Mouse (Mus musculus) induced T-regulatory cell, adult 2 months (primary cell): ENCODE measurements at regions not wholly inside any gene's neighbourhood (a gene's known extent, or its start where the extent isn't known, plus 50 kb on each side); places are given as distances from the start of the nearest gene placed in this dataset.
"Not testable (repeated sequence)": the region's sequence is repeated elsewhere in the genome, so short reads cannot be mapped to it uniquely, and the experiment has no call there.

Experiments used
- DNase-seq: peaks from one replicate; pipeline ENCODE4 v3.0.0-alpha.2; 2012; ENCODE audit warnings: low read depth

- no peak for DNase-seq
These were observed 164.1 kb upstream of the Castor2 start for GRCm38 (mm10) chr5:133935451-133935850.

- no peak for DNase-seq
These were observed 164.5 kb upstream of the Castor2 start for GRCm38 (mm10) chr5:133935006-133935405.

DNA sequence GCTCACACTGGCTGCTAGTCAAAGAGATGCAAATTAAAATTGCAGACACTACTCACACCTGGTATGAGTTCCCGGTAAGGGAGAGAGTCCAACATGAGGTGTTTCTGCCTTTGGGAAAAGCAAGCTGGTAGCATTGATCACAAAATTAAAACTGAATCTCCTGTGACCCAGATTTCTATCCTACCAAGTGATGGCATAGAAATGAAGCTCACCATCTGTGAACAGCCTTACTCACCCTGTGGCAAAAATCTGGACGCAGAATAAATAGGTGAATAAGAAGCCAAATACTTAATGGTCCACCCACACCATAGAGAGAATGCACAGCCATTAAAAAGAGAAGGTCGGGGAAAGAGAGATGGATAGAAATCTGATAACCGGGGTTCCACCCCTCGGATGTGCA lies 169.4 kb upstream of the Castor2 start:
- DNase-seq, result no peak

DNA sequence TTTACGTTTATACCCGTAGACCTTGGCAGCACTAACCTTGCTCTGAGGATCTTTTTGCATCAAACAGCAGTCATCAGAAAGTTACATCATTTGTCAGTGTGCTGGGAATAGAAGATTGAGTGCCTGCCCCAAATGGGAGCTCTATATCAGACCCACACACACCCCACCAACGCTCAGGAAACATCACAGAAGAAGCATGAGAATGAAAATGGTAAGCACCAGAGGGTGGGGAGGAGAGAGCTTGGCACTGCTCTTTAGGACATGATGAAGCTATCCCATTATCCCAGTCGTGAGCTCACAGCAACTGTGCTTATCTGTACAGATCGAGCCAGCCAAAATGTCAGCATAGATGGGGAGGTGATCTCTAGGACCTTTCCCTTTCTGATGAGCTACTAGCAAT lies 172.5 kb upstream of the Castor2 start:
- DNase-seq, result no peak

DNA sequence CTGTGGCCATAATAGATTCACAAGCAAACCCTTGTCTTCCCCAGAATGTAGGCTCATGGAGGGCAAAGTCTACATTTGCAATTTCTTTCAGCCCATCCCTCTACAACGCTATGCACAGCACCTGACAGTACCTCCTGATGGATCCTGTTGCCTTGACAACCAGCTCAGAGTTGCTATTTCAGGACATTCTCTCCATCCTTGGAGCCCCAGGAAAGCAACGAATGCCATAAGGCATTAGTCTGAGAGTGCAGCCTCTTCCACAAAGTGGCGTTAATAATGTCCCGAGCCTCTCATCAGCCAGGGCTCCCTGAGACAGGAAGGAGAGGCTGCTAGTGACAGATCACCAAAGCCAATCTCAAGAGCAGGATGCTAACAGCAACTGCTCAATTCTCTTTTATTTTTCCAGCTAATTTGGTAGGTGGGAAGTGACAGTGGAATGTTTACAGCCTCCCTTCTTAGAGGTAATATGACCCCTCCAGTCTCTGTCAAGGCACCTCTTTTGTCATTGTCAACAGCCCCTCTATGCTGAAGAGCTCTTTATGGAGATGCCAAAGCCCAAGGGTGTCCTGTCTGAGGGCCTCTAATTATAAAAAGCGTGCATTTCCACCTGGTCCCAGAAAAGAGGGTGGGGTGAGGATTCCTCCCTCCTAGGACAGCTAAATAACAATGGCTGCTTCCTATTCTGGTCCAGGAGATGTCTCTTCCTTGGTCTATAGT lies 174.2 kb upstream of the Castor2 start:
- DNase-seq, result no peak

GRCm38 (mm10) chr5:133922181-133922580 lies 177.3 kb upstream of the Castor2 start:
- no peak for DNase-seq

DNA sequence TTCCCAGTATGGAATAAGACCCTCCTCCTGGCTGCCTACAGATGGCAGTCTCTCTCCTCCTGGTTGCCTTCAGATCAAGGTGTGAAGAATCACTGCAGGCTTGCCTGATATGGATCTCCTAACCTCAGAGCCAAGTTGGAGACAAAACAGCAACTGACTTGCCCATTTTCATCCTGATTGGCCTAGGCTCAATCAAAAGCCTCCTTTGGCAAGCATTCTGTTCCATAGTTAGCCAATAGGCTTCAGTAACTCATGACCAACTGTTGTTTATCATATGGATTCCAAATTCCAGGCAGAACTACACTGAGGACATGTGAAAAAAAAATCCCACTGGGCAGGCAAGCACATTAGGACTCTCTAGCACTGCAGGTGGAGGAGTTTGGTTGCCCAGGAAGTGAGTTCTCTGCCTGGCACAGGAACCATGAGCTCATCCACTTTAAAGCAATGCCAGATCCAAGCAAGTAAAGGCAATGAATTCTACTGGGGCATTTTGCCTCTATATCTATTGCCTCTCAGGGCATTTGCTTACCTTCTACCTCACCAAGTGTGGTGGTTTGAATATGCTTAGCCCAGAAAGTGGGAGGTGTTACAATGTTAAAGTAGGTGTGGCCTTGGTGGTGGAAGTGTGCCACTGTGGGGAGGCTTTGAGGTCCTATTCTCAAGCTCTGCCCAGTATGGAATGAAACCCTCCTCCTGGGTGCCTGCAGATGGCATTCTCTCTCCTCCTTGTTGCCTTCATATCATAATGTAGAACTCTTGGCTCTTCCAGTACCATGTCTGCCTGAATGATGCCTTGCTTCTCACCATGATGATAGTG lies 183.6 kb upstream of the Castor2 start:
- no peak for DNase-seq

DNA sequence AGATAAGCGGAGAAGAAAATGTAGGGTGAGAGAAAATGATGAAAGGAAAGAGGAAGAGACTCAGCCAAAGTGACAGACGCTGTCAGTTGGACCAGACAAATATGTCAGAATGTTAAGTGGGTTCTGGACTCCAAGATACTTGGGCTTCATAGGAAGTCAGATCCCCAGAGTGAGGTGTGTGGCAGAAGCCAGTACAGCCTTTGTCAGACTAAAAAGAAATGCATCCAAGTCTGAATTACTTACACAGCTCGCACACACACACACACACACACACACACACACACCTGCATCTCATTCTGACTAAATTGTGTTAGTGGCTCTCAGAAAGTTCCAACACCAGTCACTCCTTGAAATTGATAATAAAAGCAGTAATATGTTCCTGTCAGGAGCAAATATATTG lies 192.1 kb upstream of the Castor2 start:
- no peak for DNase-seq

- no peak for DNase-seq
These were observed 201.4 kb upstream of the Castor2 start for GRCm38 (mm10) chr5:133898025-133898598.

GRCm38 (mm10) chr5:133890728-133891127 lies 208.8 kb upstream of the Castor2 start:
- DNase-seq, result no peak

DNA sequence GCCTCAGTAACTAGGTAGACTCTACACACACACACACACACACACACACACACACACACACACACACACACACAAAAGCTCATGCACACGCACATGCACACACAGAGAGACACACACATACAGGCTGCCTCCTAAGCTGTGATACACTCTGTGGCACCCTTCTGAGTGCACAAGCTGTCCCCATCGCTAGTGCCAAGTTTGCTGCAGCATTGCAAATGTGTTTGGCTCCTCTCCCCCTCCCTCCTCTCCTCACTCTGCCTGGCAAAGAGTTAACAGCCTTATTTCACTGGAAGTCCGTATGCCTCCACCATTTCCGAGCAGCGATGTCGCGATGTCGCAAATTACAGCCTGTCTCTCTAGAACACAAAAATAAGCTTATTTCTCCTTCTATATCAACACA lies 209.7 kb upstream of the Castor2 start:
- DNase-seq, result no peak

DNA sequence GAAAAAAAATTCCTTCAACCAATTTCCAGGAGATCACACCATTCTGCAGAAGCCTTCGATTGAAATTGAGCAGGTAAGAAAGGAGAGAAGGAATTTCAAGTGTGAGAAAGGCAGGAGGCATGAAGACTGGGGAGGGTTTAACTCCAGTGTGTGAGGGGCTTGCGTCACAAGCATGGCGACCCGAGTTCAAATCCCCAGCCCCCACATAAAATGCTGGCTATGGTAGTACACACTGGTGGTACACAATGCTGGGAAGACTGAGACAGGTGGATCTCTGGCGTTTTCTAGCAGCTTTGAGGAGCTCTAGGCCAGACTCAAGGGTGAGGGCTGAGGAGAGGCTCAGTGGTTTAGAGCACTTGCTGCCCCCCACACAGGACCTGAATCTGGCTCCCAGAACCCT lies 214.0 kb upstream of the Castor2 start:
- no peak for DNase-seq

- DNase-seq, result no peak
These were observed 214.5 kb upstream of the Castor2 start for GRCm38 (mm10) chr5:133885016-133885415.

- DNase-seq, result no peak
These were observed 214.9 kb upstream of the Castor2 start for GRCm38 (mm10) chr5:133884593-133884992.

DNA sequence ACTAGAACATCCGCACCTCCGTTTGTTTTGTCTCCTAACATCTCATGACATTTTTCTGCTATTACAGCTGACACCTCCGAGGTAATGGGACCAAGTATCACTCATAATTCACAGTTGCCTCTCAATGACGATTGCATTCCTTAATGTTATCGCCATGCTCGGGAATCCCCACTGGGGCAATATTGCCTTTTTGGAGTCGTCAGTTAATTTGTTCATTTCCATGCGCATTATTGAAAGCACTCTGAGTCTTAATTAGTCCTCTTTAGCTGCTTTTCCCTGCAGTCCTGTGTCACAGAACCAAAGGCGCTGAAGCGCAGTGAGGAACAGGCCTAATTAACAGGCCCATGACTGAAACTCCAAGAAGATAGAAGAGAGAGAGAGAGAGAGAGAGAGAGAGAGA lies 255.0 kb upstream of the Castor2 start:
- no peak for DNase-seq

DNA sequence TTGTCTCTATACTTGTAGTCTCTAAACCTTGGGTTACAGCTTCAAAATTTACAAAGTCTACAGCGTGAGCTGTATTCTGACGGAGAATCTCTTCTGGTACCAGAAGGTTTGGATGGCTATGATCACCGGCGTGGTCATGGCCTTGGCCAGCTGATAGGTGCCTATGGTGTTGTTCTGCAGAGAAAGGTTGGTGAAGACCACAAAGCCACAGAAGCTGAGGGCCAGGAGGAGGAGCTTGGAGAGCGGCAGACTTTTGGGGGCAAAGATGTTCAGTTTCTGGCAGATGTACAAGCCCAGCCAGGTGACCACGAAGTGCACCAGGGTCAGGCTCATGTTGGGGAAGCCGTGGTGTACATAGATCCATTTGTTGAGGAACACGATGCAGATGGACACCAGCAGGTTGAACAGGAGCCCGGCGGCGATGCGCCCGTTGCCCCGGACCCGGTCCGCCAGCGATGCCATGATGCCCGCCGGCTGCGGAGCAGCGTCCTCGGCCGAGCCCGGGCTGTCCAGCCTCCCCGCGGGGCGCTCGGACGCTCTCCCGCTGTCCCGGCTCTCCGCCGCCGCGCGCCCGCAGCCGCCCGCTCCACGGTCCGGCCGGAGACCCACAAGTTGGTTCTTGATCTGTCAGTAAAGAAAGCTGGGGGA lies 257.3 kb upstream of the Castor2 start:
- not testable (repeated sequence) for DNase-seq

DNA sequence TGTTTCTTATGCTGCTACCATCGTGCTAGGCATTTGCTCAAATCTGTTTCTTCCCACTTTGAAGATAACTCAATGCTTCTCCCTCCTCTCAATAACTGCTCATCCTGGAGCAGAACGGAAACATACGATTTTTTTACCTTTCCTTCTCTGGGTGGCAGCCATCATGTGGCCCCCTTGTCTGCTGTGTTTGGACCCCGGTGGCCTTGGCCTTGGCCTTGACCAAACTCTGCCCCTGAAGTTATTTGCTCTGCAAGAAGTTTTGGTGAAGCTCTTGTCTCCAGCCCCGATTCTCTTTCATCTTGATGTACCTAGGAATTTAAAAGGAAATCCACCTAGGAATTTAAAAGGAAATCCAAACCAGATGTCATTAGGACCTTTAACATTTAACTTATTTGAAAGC lies 261.2 kb upstream of the Castor2 start:
- no peak for DNase-seq

- no peak for DNase-seq
These were observed 266.3 kb upstream of the Castor2 start for GRCm38 (mm10) chr5:133833217-133833616.

GRCm38 (mm10) chr5:133828226-133828625 lies 271.3 kb upstream of the Castor2 start:
- no peak for DNase-seq

DNA sequence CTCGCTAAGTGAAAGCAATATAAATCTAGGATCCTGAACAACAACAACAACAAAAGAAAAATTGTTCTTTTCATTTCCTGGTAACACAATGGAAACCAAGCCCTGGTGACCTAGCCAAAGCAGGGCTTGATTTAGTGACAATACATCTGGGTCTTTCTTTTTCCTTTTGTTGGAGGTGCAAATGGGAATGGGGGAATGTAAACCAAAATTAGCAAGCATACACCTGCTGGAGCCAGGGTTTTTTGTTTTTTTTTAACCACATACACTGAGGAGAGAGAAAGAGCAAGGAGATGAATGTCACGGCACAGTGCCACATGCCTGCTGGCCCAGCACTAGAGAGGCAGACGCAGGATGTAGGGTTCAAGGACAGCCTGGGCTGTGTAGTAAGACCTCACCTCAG lies 275.6 kb upstream of the Castor2 start:
- DNase-seq, result no peak

- DNase-seq, result no peak
These were observed 278.2 kb upstream of the Castor2 start for GRCm38 (mm10) chr5:133821273-133821672.

- DNase-seq, result no peak
These were observed 284.0 kb upstream of the Castor2 start for GRCm38 (mm10) chr5:133815462-133815861.

GRCm38 (mm10) chr5:133814436-133814835 lies 285.1 kb upstream of the Castor2 start:
- DNase-seq, result no peak
